Mouse (Mus musculus) embryonic fibroblast, embryonic 13.5 days (primary cell): ENCODE results near the gene Thbs3.

Experiments used
- CTCF ChIP-seq: IDR thresholded peaks from 2 replicates; pipeline ENCODE4 v1.5.1; 2011; ENCODE audit warnings: mild to moderate bottlenecking, control low read depth, low read length, moderate library complexity, borderline replicate concordance; ENCODE audit not compliant: insufficient read depth
- POLR2A ChIP-seq: IDR thresholded peaks from 2 replicates; pipeline ENCODE4 v1.6.1; 2011; ENCODE audit warnings: low read depth, mild to moderate bottlenecking, control low read depth, low read length, moderate library complexity

- TF ChIP-seq CTCF = no peak
- no peak for TF ChIP-seq POLR2A
These were observed 35.9 kb upstream of the Thbs3 start for GRCm38 (mm10) chr3:89179056-89179455.
